Mouse (Mus musculus): Measurements from ENCODE around the gene Txnl4b. TPM values are rescaled to one million over a fixed set of nuclear protein-coding genes. Genes with fewer than 3 reads are reported as not detected.

Gene Txnl4b
- polyA plus RNA-seq (2017; shearing (Covaris generic)), result 1 to 10 TPM; 4.3 to 5.0 TPM

GRCm38 (mm10) chr8:109565498-109566333 lies at the start of gene Txnl4b, which contains the start of gene Dhx38:
Gene Txnl4b (plus strand): TSS chr8:109565892.
Gene Dhx38 (minus strand): TSS chr8:109565861.

GRCm38 (mm10) chr8:109578900-109579301 lies 13.2 kb downstream of the Txnl4b start, which contains the start of gene Hp:
Gene Hp (minus strand): TSS chr8:109579172.

GRCm38 (mm10) chr8:109608271-109609152 lies 42.8 kb downstream of the Txnl4b start, which contains the start of gene Dhodh:
Gene Dhodh (minus strand): TSS chr8:109608673.

DNA sequence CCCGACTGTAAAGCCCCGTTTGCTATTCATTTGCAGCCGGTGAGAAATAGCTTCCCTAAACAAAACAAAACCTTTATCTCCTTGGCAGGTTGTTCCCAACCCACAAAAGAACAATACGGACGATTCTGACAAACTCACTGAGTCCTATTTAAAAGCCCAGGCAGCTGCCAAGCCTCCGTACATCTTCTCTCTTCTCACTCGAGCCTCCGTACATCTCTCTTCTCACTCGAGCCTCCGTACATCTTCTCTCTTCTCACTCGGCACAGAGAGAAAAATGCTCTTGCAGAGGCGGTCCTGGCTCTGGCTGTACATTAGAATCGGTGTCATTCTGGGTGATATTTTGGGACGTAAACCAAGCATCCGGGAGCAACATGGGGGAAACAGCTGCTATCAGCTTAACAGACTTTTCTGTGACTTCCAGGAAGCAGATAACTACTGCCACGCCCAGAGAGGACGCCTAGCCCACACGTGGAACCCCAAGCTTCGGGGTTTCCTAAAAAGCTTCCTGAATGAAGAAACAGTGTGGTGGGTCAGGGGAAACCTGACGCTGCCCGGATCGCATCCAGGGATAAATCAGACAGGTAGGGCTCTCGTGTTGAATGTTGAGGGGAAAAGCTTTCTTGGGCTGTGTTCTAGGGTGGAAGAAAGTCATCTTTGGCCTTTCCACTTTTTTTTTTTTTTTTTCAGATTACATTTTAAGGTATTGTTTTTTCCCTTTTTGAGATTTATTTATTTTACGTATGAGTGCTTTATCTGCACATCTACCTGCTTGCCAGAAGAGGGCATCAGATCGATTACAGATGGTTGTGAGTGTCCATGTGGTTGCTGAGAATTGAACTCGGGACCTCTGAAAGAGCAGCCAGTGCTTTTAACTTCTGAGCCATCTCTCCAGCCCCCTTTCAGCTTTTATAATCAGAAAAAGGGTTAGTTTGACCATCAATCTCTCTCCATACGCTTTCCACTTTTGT lies 48.8 kb downstream of the Txnl4b start, which contains the start of gene Pkd1l3:
TSS of gene Pkd1l3 (plus strand) at position 275 of the 968 bp plus-strand sequence.

Other genes starting within 250 kb of the Txnl4b start
- under 1 TPM in 1 of 2 experiments, not detected in 1; 0.10 TPM for gene Pmfbp1, start 71.9 kb upstream of the Txnl4b start, polyA plus RNA-seq (2017; shearing (Covaris generic))
- 10 to 100 TPM; 13.5 to 23.9 TPM for gene Dhx38, start within 50 bp of the Txnl4b start, polyA plus RNA-seq (2017; shearing (Covaris generic))
- gene Hp, start 13.3 kb downstream of the Txnl4b start, polyA plus RNA-seq (2017; shearing (Covaris generic)), result under 1 TPM in 1 of 2 experiments, not detected in 1; 0.24 TPM
- gene Dhodh, start 42.8 kb downstream of the Txnl4b start, polyA plus RNA-seq (2017; shearing (Covaris generic)), result 10 to 100 TPM; 22.5 to 33.6 TPM
- gene Pkd1l3, start 48.6 kb downstream of the Txnl4b start, polyA plus RNA-seq (2017; shearing (Covaris generic)), result 1 to 10 TPM in 1 of 2 experiments, under 1 TPM in 1; 0.81 to 1.4 TPM
- 100 to 1,000 TPM; 110 to 140 TPM for gene Ist1, start 127.4 kb downstream of the Txnl4b start, polyA plus RNA-seq (2017; shearing (Covaris generic))
- 10 to 100 TPM in 1 of 2 experiments, 1 to 10 TPM in 1; 9.9 to 11.4 TPM for gene Zfp821, start 139.7 kb downstream of the Txnl4b start, polyA plus RNA-seq (2017; shearing (Covaris generic))
- 1 to 10 TPM; 2.5 to 2.6 TPM for gene Atxn1l, start 171.8 kb downstream of the Txnl4b start, polyA plus RNA-seq (2017; shearing (Covaris generic))
- 10 to 100 TPM; 39.3 to 51.7 TPM for gene Ap1g1, start 212.7 kb downstream of the Txnl4b start, polyA plus RNA-seq (2017; shearing (Covaris generic))

Data from activated CD4-positive, CD25-positive, alpha-beta regulatory T cell (primary cell).